Mouse (Mus musculus) ES-Bruce4 (cell line): ENCODE measurements around the gene Gucy2g. TPM values are rescaled to one million over a fixed set of nuclear protein-coding genes. Genes with fewer than 3 reads are reported as not detected.

Experiments
- H3K27ac ChIP-seq: 2 replicates; pipeline ENCODE4 v1.5.1; 2012; ENCODE audit warnings: low read length, inconsistent platforms; ENCODE audit not compliant: insufficient read depth
- H3K27me3 ChIP-seq: 2 replicates; pipeline ENCODE4 v1.6.1; 2012; ENCODE audit warnings: mild to moderate bottlenecking, low read length, inconsistent platforms; ENCODE audit not compliant: control insufficient read depth, poor library complexity, insufficient read depth, severe bottlenecking
- H3K36me3 ChIP-seq: 2 replicates; pipeline ENCODE4 v1.6.1; 2012; ENCODE audit warnings: inconsistent platforms, mild to moderate bottlenecking, low read length, moderate library complexity; ENCODE audit not compliant: control insufficient read depth, poor library complexity, insufficient read depth, severe bottlenecking
- H3K4me1 ChIP-seq: one replicate; pipeline ENCODE4 v1.8.1; 2011; ENCODE audit warnings: low read length; ENCODE audit not compliant: control insufficient read depth, insufficient read depth
- H3K4me3 ChIP-seq: 2 replicates; pipeline ENCODE4 v1.5.1; 2011; ENCODE audit warnings: low read depth, mild to moderate bottlenecking, low read length
- H3K9ac ChIP-seq: 2 replicates; pipeline ENCODE4 v1.6.1; 2012; ENCODE audit warnings: low read depth, mild to moderate bottlenecking, inconsistent platforms; ENCODE audit not compliant: poor library complexity, severe bottlenecking
- H3K9me3 ChIP-seq: replicated peaks from 2 replicates; pipeline ENCODE4 v1.6.1; 2012; ENCODE audit warnings: mild to moderate bottlenecking, low read length, inconsistent platforms; ENCODE audit not compliant: control insufficient read depth, poor library complexity, insufficient read depth, severe bottlenecking
- CTCF ChIP-seq: IDR thresholded peaks from one replicate; pipeline ENCODE4 v1.8.1; 2011; ENCODE audit warnings: low read depth, low read length
- EP300 ChIP-seq: IDR thresholded peaks from 2 replicates; pipeline ENCODE4 v1.6.1; 2011; ENCODE audit warnings: low read depth, low read length; ENCODE audit not compliant: insufficient read depth
- POLR2A ChIP-seq: IDR thresholded peaks from one replicate; pipeline ENCODE4 v1.8.1; 2011; ENCODE audit warnings: low read length; ENCODE audit not compliant: insufficient read depth
- polyA plus RNA-seq: library from polyadenylated mRNA; stranded (reverse); fragments of >200 nt; gene quantifications from 2 replicates; pipeline ENCODE4 v1.2.4, GENCODE M21; 2011; ENCODE audit warnings: low read depth; ENCODE audit not compliant: missing spikeins, insufficient read depth, insufficient read length

Gucy2g gene
- polyA plus RNA-seq, 1 experiment = 0.25 TPM

DNA sequence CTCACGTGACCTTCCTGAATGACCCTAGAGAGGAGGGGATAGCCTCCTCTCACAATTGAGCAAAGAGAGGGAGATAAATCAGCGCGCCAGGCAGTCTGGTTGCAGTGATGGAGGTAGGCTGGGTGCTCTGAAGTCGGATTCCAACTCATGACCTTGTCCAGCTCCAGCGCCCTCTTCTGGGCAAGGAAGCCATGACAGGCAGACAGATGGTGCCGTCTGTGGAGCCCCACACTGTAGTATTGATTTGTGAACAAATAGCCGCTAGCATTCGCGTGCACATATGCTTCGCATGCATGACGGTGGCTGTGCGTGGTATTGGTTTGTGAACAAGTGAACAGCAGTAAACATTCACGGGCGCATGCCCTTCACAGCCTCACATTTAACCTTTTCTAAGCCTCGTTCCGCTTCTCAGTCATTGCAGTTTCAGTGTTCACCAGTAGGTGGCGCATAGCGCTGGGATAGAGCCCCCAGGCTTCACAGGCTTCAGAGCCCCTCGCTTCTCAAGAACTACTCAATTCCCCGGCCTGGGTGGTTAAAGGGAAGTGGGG, 22.8 kb downstream of the Gucy2g start:
- peak overlapping the region; percentile 26; the same call in 1 of the 2 replicates for H3K9ac ChIP-seq

DNA sequence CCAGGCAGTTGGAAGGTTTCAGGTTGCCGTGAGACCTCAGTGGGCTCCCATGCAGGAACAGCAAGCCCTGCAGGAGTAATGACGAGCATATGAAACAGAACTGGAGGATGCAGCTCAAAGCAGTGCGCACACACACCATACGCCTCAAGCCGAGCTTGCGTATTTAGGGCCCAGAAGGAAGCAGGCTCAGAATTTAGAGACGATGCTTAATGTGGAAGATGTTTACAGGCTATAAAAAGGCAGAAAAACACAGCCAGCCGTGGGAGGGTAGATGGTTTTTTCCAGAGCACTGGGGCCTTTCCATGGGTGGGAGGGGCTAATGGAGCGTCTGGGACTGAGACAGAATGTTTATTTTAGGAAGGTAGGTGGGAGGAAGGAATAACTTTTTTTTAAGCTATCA, 23.7 kb downstream of the Gucy2g start:
- Histone ChIP-seq H3K4me3 (no peak overlapping the region), H3K9ac (no peak overlapping the region), H3K27ac (no peak overlapping the region), H3K4me1 (peaks cover 3% of the 10 kb centered on the region), H3K36me3 (no peaks in the 10 kb centered on the region), H3K9me3 (no peaks in the 10 kb centered on the region), H3K27me3 (no peaks in the 10 kb centered on the region)
- no peak for TF ChIP-seq EP300
- TF ChIP-seq POLR2A = no peak
- TF ChIP-seq CTCF = no peak

More for the DNA sequence above, 22.8 kb downstream of the Gucy2g start:
- H3K27ac ChIP-seq = no peak overlapping the region
- H3K4me1 ChIP-seq = peaks cover 3% of the 10 kb centered on the region
- TF ChIP-seq EP300 (no peak), CTCF (peak; percentile 75), POLR2A (no peak)
- H3K36me3 ChIP-seq = no peaks in the 10 kb centered on the region
- H3K9me3 ChIP-seq = no peaks in the 10 kb centered on the region
- peak overlapping the region; percentile 72 for H3K4me3 ChIP-seq
- H3K27me3 ChIP-seq = no peaks in the 10 kb centered on the region

DNA sequence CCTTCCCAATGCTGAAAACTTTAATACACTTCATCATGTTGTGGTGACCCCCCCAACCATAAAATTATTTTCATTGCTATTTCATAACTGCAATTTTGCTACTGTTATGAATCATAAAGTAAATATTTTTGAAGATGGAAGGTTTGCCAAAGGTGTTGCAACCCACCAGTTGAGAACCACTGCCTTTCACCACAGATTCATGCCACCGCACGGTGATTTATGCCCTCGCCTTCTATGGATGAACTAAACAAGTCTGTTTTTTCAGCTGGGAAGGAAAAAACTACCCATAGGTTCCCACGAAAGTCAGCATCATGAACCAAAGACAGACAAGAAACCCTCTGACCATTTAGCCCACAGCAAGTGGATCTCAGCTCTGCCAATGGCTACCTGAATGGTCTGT, 24.2 kb downstream of the Gucy2g start:
- TF ChIP-seq CTCF (no peak), POLR2A (no peak), EP300 (no peak)
- no peak overlapping the region for H3K27ac ChIP-seq

DNA sequence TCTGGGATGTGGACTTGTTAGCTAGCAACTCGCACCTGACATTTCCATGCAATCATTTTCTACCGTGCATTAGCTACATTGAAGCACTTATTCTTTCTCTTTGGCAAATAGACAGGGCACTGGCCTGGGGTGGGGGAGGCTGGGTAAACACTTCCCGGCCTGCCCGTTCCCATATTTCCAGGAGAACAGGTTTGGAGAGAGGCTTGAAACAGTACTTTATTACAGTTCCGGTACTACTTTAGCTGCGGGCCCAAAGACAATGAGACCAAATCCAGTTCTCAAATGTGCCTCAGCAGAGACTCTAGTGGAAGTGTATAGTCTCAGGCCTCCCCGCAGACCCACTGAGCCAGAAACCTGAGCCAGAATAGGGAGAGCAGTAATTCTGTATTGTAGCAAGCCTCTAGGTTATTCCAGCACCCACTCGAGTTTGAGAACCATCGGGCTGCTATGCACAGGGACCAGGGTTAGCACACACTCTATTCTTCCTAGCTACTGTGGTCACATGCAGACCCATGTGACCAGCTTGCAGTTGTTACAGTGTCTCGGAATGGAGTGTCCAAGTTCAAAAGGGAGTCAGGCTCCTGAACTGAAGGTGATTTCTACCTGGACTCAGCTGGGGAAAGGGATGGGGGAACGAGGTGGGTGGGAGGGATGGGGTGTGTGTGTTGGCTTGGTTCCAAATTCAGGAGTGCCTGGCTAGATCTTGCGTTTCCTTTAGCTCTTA, 27.3 kb downstream of the Gucy2g start:
- Histone ChIP-seq H3K4me3 (no peak overlapping the region), H3K27ac (no peak overlapping the region), H3K9ac (no peak overlapping the region), H3K9me3 (no peaks in the 10 kb centered on the region), H3K27me3 (no peaks in the 10 kb centered on the region), H3K4me1 (no peaks in the 10 kb centered on the region), H3K36me3 (no peaks in the 10 kb centered on the region)
- TF ChIP-seq CTCF = no peak
- no peak for TF ChIP-seq EP300
- TF ChIP-seq POLR2A = no peak

More for the DNA sequence above, 24.2 kb downstream of the Gucy2g start:
- Histone ChIP-seq H3K27me3 (no peaks in the 10 kb centered on the region), H3K9me3 (no peaks in the 10 kb centered on the region), H3K4me3 (no peak overlapping the region), H3K36me3 (no peaks in the 10 kb centered on the region), H3K9ac (no peak overlapping the region), H3K4me1 (peaks cover 3% of the 10 kb centered on the region)

DNA sequence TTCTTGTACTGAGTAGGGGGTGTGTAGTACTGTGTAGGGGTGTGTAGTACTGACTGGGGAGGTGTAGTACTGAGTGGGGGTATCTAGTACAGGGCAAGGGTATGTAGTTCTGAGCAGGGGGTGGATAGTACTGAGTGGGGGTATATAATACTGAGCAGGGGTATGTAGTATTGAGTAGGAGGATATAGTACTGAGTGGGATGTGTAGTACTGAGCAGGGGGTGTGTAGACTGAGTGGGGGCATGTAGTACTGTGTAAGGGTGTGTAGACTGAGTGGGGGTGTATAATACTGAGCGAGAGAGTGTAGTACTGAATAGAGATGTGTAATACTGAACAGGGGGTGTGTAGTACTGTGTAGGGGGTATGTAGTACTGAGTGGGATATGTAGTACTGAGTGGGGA, 29.3 kb downstream of the Gucy2g start:
- H3K4me1 ChIP-seq = no peaks in the 10 kb centered on the region
- TF ChIP-seq POLR2A (no peak), EP300 (no peak), CTCF (no peak)
- H3K36me3 ChIP-seq = no peaks in the 10 kb centered on the region
- no peaks in the 10 kb centered on the region for H3K27me3 ChIP-seq
- H3K27ac ChIP-seq = no peak overlapping the region
- no peak overlapping the region for H3K4me3 ChIP-seq
- H3K9ac ChIP-seq = no peak overlapping the region
- no peaks in the 10 kb centered on the region for H3K9me3 ChIP-seq

DNA sequence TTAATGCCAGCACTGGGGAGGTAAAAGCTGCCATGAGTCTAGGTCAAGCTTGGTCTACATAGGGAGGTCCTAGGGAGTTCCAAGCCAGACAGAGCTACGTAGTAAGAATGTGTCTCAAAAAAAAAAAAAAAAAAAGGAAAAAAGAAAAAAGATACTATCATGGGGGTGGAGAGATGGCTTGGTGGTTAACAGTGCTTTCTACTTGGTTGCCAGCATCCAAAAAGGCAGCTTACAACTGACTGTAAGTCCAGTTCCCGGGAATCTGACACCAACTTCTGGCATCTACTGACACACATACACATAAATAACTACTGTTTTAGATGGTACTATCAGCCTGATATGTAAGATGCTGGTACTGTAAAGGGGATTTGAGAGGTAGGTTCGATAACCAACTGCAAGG, 32.0 kb downstream of the Gucy2g start:
- no peak overlapping the region for H3K27ac ChIP-seq
- H3K9me3 ChIP-seq = no peaks in the 10 kb centered on the region
- no peak overlapping the region for H3K4me3 ChIP-seq
- no peaks in the 10 kb centered on the region for H3K27me3 ChIP-seq
- no peak for TF ChIP-seq EP300
- no peak for TF ChIP-seq CTCF
- no peak for TF ChIP-seq POLR2A
- no peaks in the 10 kb centered on the region for H3K4me1 ChIP-seq
- H3K9ac ChIP-seq = no peak overlapping the region
- H3K36me3 ChIP-seq = no peaks in the 10 kb centered on the region
